Mouse (Mus musculus) monocyte, adult 5-6 weeks (primary cell): ENCODE measurements around the gene Slco1a6. TPM values are rescaled to one million over a fixed set of nuclear protein-coding genes. Genes with fewer than 3 reads are reported as not detected.

Experiments
- ATAC-seq: fragments of 153-309, 156-312 bp; replicated peaks from 2 replicates; pipeline ENCODE4 v1.8.0; 2017; ENCODE audit warnings: mild to moderate bottlenecking; ENCODE audit not compliant: low TSS enrichment, insufficient number of reproducible peaks, severe bottlenecking, poor library complexity, low FRiP score
- total RNA-seq: library from RNA; stranded (forward); fragments of 200-1000, 200-491, 200-594 nt; gene quantifications from 3 replicates; pipeline ENCODE4 v1.2.3, GENCODE M21; 2017

The Slco1a6 gene
- total RNA-seq, 1 experiment from 2014 or later, result not detected

GRCm38 (mm10) chr6:142045746-142046145 is 162.6 kb downstream of the Slco1a6 start:
- no peak for ATAC-seq

- ATAC-seq, result no peak
These were observed 166.4 kb downstream of the Slco1a6 start for GRCm38 (mm10) chr6:142041896-142042295.

DNA sequence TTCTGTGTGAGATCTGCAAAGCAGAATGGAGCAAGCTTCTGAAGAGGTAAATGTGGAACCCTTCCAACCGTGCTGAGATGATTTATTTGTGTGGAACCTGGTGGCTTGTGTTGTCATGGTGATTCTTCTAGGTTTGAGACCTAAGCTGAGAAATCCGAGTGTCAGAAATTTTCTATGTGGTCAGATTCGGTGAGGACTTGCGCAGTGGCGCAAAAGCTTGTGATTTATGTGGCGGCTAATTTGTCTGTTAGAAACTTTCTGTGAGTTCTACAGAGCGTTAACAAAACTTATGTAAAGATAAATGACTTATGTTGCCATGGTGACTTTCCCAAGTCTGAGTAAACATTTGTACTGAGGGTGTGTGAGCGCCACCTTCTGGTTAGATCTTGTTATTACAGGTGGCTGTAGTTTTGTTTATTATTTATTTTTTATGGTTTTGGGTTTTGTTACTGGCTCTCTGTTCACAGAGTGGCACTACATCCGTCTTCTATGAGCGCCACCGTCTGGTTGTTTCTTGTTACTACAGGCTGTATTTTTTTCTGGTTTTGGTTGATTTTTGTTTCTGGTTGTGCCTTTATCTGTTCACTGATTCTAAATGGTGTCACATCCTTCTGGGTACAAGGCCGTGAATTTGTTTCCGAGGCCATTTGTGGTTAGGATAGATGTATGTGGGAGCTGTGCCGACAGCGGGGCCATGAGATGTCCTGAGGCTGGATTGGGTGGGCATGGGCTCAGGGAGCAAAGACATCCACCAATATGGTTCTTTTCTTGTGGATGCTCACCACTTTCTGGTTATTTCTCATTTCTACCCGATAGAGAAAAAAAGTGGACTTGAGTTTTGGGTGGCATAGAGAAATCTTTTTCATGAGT is 167.8 kb downstream of the Slco1a6 start:
- ATAC-seq, result no peak

- no peak for ATAC-seq
These were observed 172.6 kb downstream of the Slco1a6 start for GRCm38 (mm10) chr6:142035771-142036170.

Other genes starting within 250 kb of the Slco1a6 start
- not detected in 3 replicates for gene Gm6614, start 197.1 kb downstream of the Slco1a6 start, total RNA-seq
- gene Iapp, start 89.9 kb upstream of the Slco1a6 start, total RNA-seq, result not detected in 3 replicates
- not detected in 3 replicates for gene Slco1a5, start 114.5 kb upstream of the Slco1a6 start, total RNA-seq
- 22.0 to 38.2 TPM (median 30.7 TPM) in 3 replicates for gene Pyroxd1, start 137.1 kb upstream of the Slco1a6 start, total RNA-seq
- 52.8 to 60.8 TPM (median 54.6 TPM) in 3 replicates for gene Recql, start 178.6 kb upstream of the Slco1a6 start, total RNA-seq
- 18.7 to 31.3 TPM (median 30.3 TPM) in 3 replicates for gene Golt1b, start 178.7 kb upstream of the Slco1a6 start, total RNA-seq
- 0.58 TPM in 1 of 3 replicates, not detected in the others for gene Spx, start 204.9 kb upstream of the Slco1a6 start, total RNA-seq